Mouse (Mus musculus) adrenal gland, postnatal 14 days (tissue): ENCODE data around the gene Olfr1204. TPM values are rescaled to one million over a fixed set of nuclear protein-coding genes. Genes with fewer than 3 reads are reported as not detected.

Source experiments
- DNase-seq: peaks from one replicate; pipeline ENCODE4 v3.0.0; 2021; ENCODE audit warnings: mixed read lengths
- long read RNA-seq, 2 experiments: library from polyadenylated mRNA; stranded (forward); transcript quantifications; one replicate each; pipeline ENCODE4 v2.0.0; 2021
- total RNA-seq: library from RNA; stranded (reverse); gene quantifications from 2 replicates; pipeline ENCODE4 v1.2.3, GENCODE M21; 2021

Olfr1204 gene
- not detected in 2 replicates for total RNA-seq
- long read RNA-seq, experiment 1 = 0 reads
- long read RNA-seq, experiment 2 = 0 reads

DNA sequence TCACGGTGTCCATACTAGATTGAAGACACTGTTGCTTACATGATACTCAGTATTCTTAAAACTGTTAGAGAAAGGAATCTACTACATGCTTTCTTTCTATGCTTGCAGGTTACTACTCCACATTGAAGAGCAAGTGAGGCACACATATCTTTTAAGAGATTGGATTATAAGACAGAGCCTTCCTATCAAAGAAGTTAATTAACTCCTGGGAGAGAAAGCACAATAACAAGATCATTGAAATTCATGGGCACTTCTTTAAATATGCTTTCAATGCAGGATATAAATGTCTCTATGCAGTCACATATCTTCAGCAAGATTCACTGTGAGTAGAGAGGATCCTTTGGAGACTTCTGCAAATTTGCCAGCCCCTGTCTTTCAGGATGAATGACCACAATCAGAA is at the start of gene Olfr1204:
TSS of gene Olfr1204 (plus strand) at position 301 of the 400 bp plus-strand sequence.
- DNase-seq = no peak

DNA sequence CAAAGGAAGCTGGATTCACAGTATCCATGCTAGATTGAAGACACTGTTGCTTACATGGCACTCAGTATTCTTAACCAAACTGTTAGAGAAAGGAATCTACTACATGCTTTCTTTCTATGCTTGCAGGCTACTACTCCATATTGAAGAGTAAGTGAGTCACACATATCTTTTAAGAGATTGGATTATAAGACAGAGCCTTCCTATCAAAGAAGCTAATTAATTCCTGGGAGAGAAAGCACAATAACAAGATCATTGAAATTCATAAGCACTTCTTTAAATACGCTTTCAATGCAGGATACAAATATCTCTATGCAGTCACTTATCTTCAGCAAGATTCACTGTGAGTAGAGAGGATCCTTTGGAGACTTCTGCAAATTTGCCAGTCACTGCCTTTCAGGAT is 34.9 kb upstream of the Olfr1204 start, which contains the start of gene Olfr1202:
TSS of gene Olfr1202 (plus strand) at position 301 of the 400 bp plus-strand sequence.
- DNase-seq = no peak

DNA sequence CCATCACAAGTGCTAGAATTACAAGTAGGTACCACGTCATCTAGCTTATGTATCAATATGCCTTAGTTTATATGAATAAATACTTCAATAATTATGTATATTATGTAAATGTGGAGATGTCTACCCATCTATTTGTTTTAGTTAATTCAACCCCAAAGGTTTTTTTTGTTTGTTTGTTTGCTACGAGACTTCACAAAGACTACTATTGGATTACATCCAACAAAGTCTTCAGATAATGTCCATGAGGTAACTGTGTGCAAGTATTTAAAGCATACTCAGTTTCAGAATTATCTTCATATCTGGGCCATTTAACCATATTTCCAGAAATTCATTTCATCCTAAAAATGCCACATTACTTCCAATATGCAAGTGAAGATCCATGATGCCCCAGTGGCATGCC is 19.7 kb upstream of the Olfr1204 start, which contains the start of gene Olfr1205:
TSS of gene Olfr1205 (plus strand) at position 301 of the 400 bp plus-strand sequence.
- no peak for DNase-seq

DNA sequence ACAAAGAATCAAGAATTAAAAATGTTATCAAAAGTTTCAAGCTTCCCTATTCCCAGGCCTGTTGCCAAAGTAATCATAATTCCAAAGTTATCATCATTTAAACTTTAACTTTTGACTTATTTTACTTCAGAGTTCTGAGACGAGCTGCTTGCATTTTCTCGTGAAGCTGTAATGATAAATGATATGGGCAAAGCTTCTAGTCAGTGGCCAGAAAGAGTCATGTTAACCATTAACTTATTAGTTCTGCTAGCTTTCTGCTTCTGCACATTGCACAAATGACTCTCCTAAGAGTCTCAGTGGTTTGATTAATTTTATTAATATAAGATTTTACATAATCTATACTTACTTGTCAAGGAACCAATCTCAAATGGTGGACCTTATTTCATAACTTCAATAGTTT is 10.6 kb upstream of the Olfr1204 start:
- no peak for DNase-seq

DNA sequence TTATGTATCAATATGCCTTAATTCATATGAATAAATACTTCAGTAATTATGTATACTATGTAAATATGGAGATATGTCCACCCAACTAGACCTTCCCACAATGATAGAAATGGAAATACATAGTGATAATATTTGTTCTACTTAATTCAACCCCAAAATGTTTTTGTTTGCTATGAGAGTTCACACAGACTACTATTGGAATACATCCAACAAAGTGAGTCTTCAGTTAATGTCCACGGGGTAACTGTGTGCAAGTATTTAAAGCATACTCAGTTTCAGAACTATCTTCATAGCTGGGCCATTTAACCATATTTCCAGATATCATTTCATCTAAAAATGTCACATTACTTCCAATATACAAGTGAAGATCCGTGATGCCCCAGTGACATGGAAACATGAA is 13.8 kb downstream of the Olfr1204 start, which contains the start of gene Olfr1206:
TSS of gene Olfr1206 (plus strand) at position 301 of the 400 bp plus-strand sequence.
- no peak for DNase-seq

DNA sequence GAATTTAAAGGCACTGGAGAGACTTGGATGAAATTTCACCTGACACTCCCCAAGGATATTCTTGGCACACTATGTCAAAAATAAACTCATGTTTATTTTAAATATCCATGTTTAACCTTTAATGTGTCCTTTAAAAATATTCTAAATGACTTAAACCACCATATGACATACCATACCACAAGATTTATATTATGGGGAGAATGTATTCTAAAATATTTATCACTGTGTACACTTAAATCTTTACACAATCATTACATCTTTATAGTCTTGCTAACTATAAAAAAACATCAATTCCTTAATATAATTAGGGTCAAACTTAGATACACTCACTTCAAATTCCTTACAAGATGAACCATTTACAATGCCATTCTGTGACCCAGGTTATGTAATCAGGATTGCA is 53.1 kb downstream of the Olfr1204 start, which contains the start of gene Olfr1208:
TSS of gene Olfr1208 (minus strand) at position 101 of the 400 bp plus-strand sequence.
- no peak for DNase-seq

Other genes with a start within 250 kb of the Olfr1204 start
- gene Olfr1191-ps1, start 208.8 kb upstream of the Olfr1204 start, total RNA-seq = not detected in 2 replicates
- not detected in 2 replicates for gene Olfr1192-ps1, start 200.8 kb upstream of the Olfr1204 start, total RNA-seq
- gene Olfr1193, start 173.7 kb upstream of the Olfr1204 start, total RNA-seq = not detected in 2 replicates
- gene Olfr1195, start 160.1 kb upstream of the Olfr1204 start, total RNA-seq = not detected in 2 replicates
- gene Olfr1196, start 144.7 kb upstream of the Olfr1204 start, total RNA-seq = not detected in 2 replicates
- not detected in 2 replicates for gene Olfr1197, start 116.9 kb upstream of the Olfr1204 start, total RNA-seq
- not detected in 2 replicates for gene Olfr1198, start 97.9 kb upstream of the Olfr1204 start, total RNA-seq
- gene Olfr1199, start 88.8 kb upstream of the Olfr1204 start, total RNA-seq = not detected in 2 replicates
- not detected in 2 replicates for gene Olfr1200, start 78.8 kb upstream of the Olfr1204 start, total RNA-seq
- not detected in 2 replicates for gene Olfr1201, start 56.3 kb upstream of the Olfr1204 start, total RNA-seq
- gene Olfr1202, start 34.8 kb upstream of the Olfr1204 start, total RNA-seq = 0.11 TPM in 1 of 2 replicates, not detected in the other
- not detected in 2 replicates for gene Olfr1205, start 19.6 kb upstream of the Olfr1204 start, total RNA-seq
- not detected in 2 replicates for gene Olfr1206, start 13.9 kb downstream of the Olfr1204 start, total RNA-seq
- gene Olfr1208, start 53.0 kb downstream of the Olfr1204 start, total RNA-seq = not detected in 2 replicates
- not detected in 2 replicates for gene Olfr1209, start 65.9 kb downstream of the Olfr1204 start, total RNA-seq
- gene Olfr1211, start 88.8 kb downstream of the Olfr1204 start, total RNA-seq = not detected in 2 replicates
- not detected in 2 replicates for gene Olfr1212, start 104.7 kb downstream of the Olfr1204 start, total RNA-seq
- gene Gm13762, start 131.0 kb downstream of the Olfr1204 start, total RNA-seq = not detected in 2 replicates
- not detected in 2 replicates for gene Olfr1214, start 143.4 kb downstream of the Olfr1204 start, total RNA-seq
- not detected in 2 replicates for gene Olfr1215, start 157.7 kb downstream of the Olfr1204 start, total RNA-seq
- gene Olfr1216, start 169.0 kb downstream of the Olfr1204 start, total RNA-seq = not detected in 2 replicates
- gene Olfr1217, start 182.8 kb downstream of the Olfr1204 start, total RNA-seq = not detected in 2 replicates
- gene Olfr1218, start 211.9 kb downstream of the Olfr1204 start, total RNA-seq = not detected in 2 replicates
- gene Olfr1219, start 234.2 kb downstream of the Olfr1204 start, total RNA-seq = not detected in 2 replicates